Mouse (Mus musculus) megakaryocyte, embryonic 14.5 days (primary cell): Measurements from ENCODE around the gene Glipr1l1.

Experiments used
- FLI1 ChIP-seq: IDR thresholded peaks from 2 replicates; pipeline ENCODE4 v1.6.1; 2012; ENCODE audit warnings: low read length, inconsistent platforms, mixed read lengths
- GATA1 ChIP-seq: IDR thresholded peaks from 3 replicates; pipeline ENCODE4 v1.6.1; 2012; ENCODE audit warnings: mixed read lengths, low read length, inconsistent platforms, borderline replicate concordance

DNA sequence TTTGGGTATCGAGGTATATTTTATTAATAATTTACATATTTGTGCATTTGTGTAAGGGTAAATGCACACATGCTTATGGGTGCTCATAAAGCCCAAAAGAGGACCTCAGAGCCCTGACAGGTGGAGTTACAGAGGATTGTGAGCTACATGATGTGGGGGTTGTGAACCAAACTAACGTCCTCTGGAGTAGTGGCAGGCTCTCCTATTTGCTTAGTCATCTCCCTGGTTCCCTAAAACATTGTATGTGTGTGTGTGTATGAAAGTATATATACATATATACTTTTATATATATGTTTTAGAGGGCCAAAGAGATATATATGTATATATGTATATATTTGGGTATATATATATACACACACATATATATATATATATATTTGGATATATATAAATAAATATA, 36.4 kb upstream of the Glipr1l1 start:
- no peak for TF ChIP-seq GATA1
- no peak for TF ChIP-seq FLI1
